Mouse (Mus musculus) stomach, embryonic 16.5 days (tissue): Measurements from ENCODE around the gene Tango2. TPM values are rescaled to one million over a fixed set of nuclear protein-coding genes. Genes with fewer than 3 reads are reported as not detected.

Experiments used
- ATAC-seq: fragments of 200-750 bp; cut with Nextera tagmentation; 2 replicates; pipeline ENCODE4 v1.8.0; 2017; ENCODE audit warnings: moderate number of reproducible peaks, moderate TSS enrichment; ENCODE audit not compliant: insufficient read depth, low FRiP score
- H3K27ac ChIP-seq: fragments of 300-500 bp; sonication (generic); 2 replicates; pipeline ENCODE4 v1.5.1; 2014; ENCODE audit warnings: low read length
- H3K27me3 ChIP-seq: fragments of 300-500 bp; sonication (generic); 2 replicates; pipeline ENCODE4 v1.6.1; 2014; ENCODE audit warnings: low read length, control low read depth, mixed read lengths; ENCODE audit not compliant: control insufficient read depth, insufficient read depth
- H3K36me3 ChIP-seq: fragments of 300-500 bp; sonication (generic); 2 replicates; pipeline ENCODE4 v1.6.1; 2014; ENCODE audit warnings: low read length; ENCODE audit not compliant: control insufficient read depth, insufficient read depth
- H3K4me1 ChIP-seq: fragments of 300-500 bp; sonication (generic); 2 replicates; pipeline ENCODE4 v1.6.1; 2014; ENCODE audit warnings: low read length, control low read depth, mixed read lengths; ENCODE audit not compliant: control insufficient read depth, insufficient read depth
- H3K4me2 ChIP-seq: fragments of 300-500 bp; sonication (generic); 2 replicates; pipeline ENCODE4 v1.6.1; 2014; ENCODE audit warnings: low read depth, low read length, mixed read lengths
- H3K4me3 ChIP-seq: fragments of 300-500 bp; sonication (generic); replicated peaks from 2 replicates; pipeline ENCODE4 v1.5.1; 2014; ENCODE audit warnings: mild to moderate bottlenecking, low read length
- H3K9ac ChIP-seq: fragments of 300-500 bp; sonication (generic); 2 replicates; pipeline ENCODE4 v1.6.1; 2014; ENCODE audit warnings: low read length
- H3K9me3 ChIP-seq: fragments of 300-500 bp; sonication (generic); replicated peaks from 2 replicates; pipeline ENCODE4 v1.6.1; 2016; ENCODE audit warnings: low read length, control low read depth; ENCODE audit not compliant: control insufficient read depth
- WGBS: fragments of 180-500 bp; shearing (Covaris S2); extraction: QIAGEN DNeasy Blood & Tissue Kit; methylation state at CpG from one replicate; pipeline ENCODE4 v1.1.7; 2014; 5-methylcytosine and 5-hydroxymethylcytosine counted together
- polyA plus RNA-seq: library from polyadenylated mRNA; unstranded; fragments of >200 nt; fragmentation: Nextera tagmentation; extraction: Ambion mirVana; gene quantifications from 2 replicates; pipeline ENCODE4 v1.2.1, GENCODE M21; 2015

Gene Tango2
- polyA plus RNA-seq, 1 experiment from 2014 or later, result 32.7 TPM

DNA sequence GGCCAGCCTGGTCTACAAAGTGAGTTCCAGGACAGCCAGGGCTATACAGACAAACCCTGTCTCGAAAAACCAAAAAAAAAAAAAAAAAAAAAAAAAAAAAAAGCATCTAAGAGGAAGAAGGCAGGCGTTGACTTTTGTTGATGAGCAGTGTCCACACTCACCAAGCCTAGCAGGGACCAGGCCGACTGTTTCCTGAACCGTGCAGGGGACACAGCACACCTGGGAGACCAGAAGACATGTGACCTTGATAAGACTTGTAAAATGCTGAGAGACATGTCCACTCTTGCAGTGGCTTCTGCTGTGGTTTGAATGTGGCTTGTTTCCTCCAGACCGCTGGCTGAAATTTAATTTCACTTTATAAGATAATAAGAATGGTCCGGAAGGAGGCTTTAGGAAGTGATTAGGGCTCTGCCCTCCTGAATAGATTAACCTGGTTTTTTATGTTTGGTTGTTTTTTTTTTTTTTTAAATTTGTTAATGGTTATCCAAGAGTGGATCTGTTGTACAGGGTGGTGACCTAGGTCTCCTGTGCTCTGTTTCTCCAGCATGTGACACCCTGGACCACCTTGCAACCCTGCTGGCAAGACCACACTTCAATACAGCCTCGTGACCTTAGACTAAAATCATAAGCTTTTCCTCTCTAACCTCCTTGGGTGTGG is 28.5 kb upstream of the Tango2 start:
- no peak for ATAC-seq
- H3K4me3 ChIP-seq, result no peak overlapping the region
- no peak overlapping the region for H3K9ac ChIP-seq
- 66% methylated on average over 6 of the region's 7 CpGs for WGBS
- no peaks in the 10 kb centered on the region for H3K9me3 ChIP-seq
- H3K4me1 ChIP-seq, result peaks cover 13% of the 10 kb centered on the region; the same call in 1 of the 2 replicates
- no peak overlapping the region for H3K4me2 ChIP-seq
- no peaks in the 10 kb centered on the region for H3K27me3 ChIP-seq
- no peak overlapping the region for H3K27ac ChIP-seq
- H3K36me3 ChIP-seq, result no peaks in the 10 kb centered on the region

DNA sequence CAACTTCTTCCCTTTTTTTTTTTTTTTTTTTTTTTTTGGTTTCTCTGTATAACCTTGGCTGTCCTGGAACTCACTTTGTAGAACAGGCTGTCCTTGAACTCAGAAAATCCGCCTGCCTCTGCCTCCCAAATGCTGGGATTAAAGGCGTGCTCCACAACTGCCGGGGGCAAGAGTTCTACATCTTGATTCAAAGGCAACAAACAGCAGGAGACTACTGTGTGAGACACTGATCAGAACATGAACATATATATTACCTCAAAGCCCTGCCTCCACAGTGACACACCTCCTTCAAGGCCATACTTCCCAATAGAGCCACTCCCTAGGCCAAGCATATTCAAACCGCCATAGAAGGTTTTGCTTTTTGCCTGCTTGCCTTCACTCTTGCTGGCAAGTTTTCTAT is 25.7 kb upstream of the Tango2 start:
- WGBS, result 95% methylated on average over 4 of the region's 4 CpGs
- peaks cover 8% of the 10 kb centered on the region; the same call in 1 of the 2 replicates for H3K4me1 ChIP-seq
- no peaks in the 10 kb centered on the region for H3K36me3 ChIP-seq
- H3K9me3 ChIP-seq, result no peaks in the 10 kb centered on the region
- H3K9ac ChIP-seq, result no peak overlapping the region
- H3K4me2 ChIP-seq, result no peak overlapping the region
- no peaks in the 10 kb centered on the region for H3K27me3 ChIP-seq
- no peak overlapping the region for H3K27ac ChIP-seq
- no peak for ATAC-seq
- H3K4me3 ChIP-seq, result no peak overlapping the region

DNA sequence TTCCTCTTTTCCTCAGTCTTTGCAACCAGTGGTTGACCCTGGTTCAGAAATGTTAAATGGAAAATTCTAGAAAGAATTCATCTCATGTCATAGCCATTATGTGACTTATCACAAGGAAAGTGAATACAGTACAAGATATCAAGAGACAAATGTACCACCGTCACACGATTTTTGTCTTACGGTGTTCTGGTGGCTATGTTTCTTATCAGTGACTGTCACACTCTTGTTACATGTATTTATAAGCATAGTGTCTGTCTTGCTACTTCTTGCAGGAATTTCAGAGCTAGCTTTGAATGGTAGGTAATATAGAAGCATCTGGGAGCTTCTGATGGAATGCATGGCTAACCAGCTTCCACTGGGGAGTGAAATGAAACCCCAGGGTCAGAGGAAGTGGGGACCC is 22.3 kb upstream of the Tango2 start:
- H3K27me3 ChIP-seq, result no peaks in the 10 kb centered on the region
- no peak for ATAC-seq
- no peak overlapping the region for H3K27ac ChIP-seq
- no peak overlapping the region for H3K4me2 ChIP-seq
- no peaks in the 10 kb centered on the region for H3K4me1 ChIP-seq
- H3K9me3 ChIP-seq, result no peaks in the 10 kb centered on the region
- H3K9ac ChIP-seq, result no peak overlapping the region
- no peaks in the 10 kb centered on the region for H3K36me3 ChIP-seq
- H3K4me3 ChIP-seq, result no peak overlapping the region
- 83% methylated on average over 3 of the region's 3 CpGs for WGBS

DNA sequence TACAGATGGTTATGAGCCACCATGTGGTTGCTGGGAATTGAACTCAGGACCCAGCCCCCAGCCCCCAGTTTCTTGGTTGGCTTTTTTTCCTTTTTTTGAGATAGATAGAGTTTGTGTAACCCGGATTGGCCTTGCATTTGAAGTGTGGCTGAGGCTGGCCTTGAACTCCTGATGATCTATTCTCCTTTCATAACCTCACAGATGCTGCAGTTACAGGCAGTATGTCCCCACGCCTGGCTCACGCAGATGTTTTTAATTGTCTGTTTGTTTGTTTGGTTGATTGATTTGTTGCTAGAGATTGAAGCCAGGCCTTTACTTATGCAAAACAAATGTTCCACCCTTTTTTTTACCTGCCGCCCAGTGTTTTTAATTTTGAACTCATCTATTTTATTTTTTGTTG is 18.9 kb upstream of the Tango2 start:
- Histone ChIP-seq H3K36me3 (no peaks in the 10 kb centered on the region), H3K9ac (no peak overlapping the region), H3K4me1 (no peaks in the 10 kb centered on the region), H3K4me2 (no peak overlapping the region), H3K9me3 (no peaks in the 10 kb centered on the region), H3K27ac (no peak overlapping the region), H3K27me3 (no peaks in the 10 kb centered on the region), H3K4me3 (no peak overlapping the region)
- 83% methylated on average over 4 of the region's 4 CpGs for WGBS
- no peak for ATAC-seq

DNA sequence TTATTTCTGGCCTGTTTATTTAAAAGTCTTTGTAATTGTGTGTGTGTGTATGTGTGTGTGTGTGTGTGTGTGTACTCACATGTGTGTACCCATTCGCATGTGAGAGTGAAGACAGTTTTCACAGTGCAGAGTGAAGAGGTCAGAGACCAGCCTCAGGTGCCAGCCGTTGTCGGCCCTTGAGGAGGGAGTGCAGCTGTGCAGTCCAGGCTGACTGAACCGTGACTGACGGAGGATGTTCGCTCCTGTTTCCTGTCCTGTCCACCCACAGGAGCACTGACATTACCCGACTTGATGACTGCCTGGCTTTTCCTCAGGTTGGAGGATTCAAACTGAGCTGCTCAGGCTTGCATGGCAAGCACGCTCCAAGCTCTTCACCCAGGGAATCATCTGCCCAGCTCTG is 15.0 kb upstream of the Tango2 start:
- Histone ChIP-seq H3K9ac (no peak overlapping the region), H3K36me3 (no peaks in the 10 kb centered on the region), H3K4me2 (no peak overlapping the region), H3K27me3 (no peaks in the 10 kb centered on the region), H3K4me3 (no peak overlapping the region), H3K27ac (no peak overlapping the region), H3K9me3 (no peaks in the 10 kb centered on the region), H3K4me1 (no peaks in the 10 kb centered on the region)
- no peak for ATAC-seq
- WGBS, result 67% methylated on average over 8 of the region's 8 CpGs

DNA sequence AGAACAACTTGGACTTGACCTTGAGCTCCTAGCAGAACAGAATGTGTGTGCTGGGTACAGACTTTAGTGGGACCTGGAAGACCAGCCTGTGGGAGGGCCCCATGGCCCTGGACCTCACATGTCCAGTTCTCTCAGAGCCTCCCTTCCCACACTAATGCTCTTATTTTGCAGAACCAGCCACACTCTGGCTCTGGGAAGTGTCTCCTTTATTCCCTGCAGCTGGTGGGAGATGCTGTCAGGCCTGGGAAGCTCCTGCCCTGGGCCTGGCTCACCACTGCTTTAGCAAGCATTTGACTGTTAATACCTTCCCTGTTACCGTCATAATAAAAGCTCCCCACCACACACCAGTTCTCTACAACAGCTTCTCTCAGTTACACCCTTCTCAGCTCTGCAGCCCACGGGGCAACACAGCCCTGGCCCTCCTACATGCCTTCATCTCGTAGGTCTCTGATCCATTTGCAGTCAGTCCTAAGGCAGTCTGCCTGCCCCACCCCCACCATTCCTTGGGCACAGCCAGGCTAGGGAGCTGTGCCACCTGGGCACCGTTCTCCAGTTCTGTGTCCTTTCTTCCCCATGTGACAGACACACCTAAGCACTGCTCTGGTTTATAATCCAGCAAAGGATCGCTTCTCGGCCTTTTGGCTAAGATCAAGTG is 12.4 kb upstream of the Tango2 start:
- ATAC-seq, result peak; percentile 58
- no peak overlapping the region for H3K27ac ChIP-seq
- WGBS, result 67% methylated on average over 6 of the region's 6 CpGs

DNA sequence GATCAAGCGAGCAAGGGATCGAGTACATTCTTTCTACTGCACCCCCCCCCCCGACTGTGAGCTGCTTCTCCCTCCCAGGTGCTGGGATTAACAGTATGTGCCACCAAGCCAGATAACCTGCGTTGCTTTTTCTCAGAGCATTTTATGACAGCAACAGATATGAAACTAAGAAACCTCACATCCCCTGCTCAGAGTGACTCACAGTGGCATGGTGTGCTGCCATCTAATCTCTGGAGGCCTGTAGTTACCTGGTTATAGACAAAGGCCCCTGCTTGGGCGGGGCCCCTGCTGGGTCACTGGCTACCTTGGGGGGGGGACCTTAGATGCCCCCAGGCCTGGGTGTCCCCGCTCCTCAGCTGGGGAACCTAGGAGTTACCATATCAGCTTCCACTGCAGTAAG is 10.1 kb upstream of the Tango2 start:
- no peaks in the 10 kb centered on the region for H3K9me3 ChIP-seq
- no peaks in the 10 kb centered on the region for H3K4me1 ChIP-seq
- no peak overlapping the region for H3K4me2 ChIP-seq
- H3K27ac ChIP-seq, result no peak overlapping the region
- no peak for ATAC-seq
- no peaks in the 10 kb centered on the region for H3K36me3 ChIP-seq
- no peak overlapping the region for H3K9ac ChIP-seq
- no peak overlapping the region for H3K4me3 ChIP-seq
- 80% methylated on average over 6 of the region's 6 CpGs for WGBS
- H3K27me3 ChIP-seq, result no peaks in the 10 kb centered on the region

More for the DNA sequence above, 12.4 kb upstream of the Tango2 start:
- H3K9ac ChIP-seq, result no peak overlapping the region
- no peak overlapping the region for H3K4me3 ChIP-seq
- no peaks in the 10 kb centered on the region for H3K9me3 ChIP-seq
- H3K27me3 ChIP-seq, result no peaks in the 10 kb centered on the region
- no peaks in the 10 kb centered on the region for H3K4me1 ChIP-seq
- H3K4me2 ChIP-seq, result no peak overlapping the region
- no peaks in the 10 kb centered on the region for H3K36me3 ChIP-seq

DNA sequence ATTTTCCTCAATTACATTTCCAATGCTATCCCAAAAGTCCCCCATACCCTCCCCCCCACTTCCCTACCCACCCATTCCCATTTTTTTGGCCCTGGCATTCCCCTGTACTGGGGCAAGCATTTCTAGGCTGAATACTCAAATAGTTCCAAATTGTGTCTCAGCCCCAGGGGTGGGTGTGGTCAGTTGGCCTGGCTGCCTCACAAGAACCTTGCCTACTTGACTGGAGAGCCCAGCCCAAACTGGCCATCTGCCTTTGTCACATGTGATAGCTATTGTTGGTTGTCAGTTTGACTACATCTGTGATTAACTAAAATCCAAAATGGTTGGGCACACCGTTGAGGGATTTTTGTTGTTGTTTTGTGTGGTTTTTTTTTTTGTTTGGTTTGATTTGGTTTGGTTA is 9.1 kb upstream of the Tango2 start:
- ATAC-seq, result no peak
- no peak overlapping the region for H3K9ac ChIP-seq

DNA sequence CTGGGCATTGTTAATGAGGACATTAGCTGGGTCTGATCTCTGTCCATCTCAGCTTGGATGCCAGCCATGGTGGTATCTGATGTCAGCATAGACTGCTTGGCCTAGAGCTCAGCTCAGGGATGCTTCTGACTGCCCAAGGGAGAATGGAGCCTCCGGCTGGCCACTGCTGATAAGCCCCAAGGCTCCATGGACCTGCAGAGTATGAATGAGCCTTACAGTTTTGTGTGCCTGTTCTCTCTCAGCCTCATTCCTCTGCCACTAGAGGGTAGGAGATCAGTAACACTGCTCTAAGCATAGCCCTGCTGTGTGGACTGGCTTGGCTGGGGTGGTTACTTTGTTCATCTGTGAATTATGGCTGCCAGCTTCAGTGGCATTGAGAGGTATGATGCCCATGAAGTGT is 5.2 kb upstream of the Tango2 start:
- H3K4me2 ChIP-seq, result no peak overlapping the region
- no peak overlapping the region for H3K27ac ChIP-seq
- no peaks in the 10 kb centered on the region for H3K9me3 ChIP-seq
- H3K36me3 ChIP-seq, result no peaks in the 10 kb centered on the region
- H3K27me3 ChIP-seq, result peaks cover 9% of the 10 kb centered on the region; the same call in 1 of the 2 replicates
- 76% methylated on average over 1 of the region's 1 CpGs for WGBS
- no peak overlapping the region for H3K4me3 ChIP-seq
- no peak for ATAC-seq
- peaks cover 4% of the 10 kb centered on the region; the same call in 1 of the 2 replicates for H3K4me1 ChIP-seq
- no peak overlapping the region for H3K9ac ChIP-seq

More for the DNA sequence above, 9.1 kb upstream of the Tango2 start:
- Histone ChIP-seq H3K4me2 (no peak overlapping the region), H3K27ac (no peak overlapping the region), H3K9me3 (no peaks in the 10 kb centered on the region), H3K4me1 (no peaks in the 10 kb centered on the region), H3K4me3 (no peak overlapping the region), H3K36me3 (no peaks in the 10 kb centered on the region), H3K27me3 (no peaks in the 10 kb centered on the region)
- WGBS, result 71% methylated on average over 1 of the region's 1 CpGs
